Mouse (Mus musculus): ENCODE measurements around the gene Ifi27. TPM values are rescaled to one million over a fixed set of nuclear protein-coding genes. Genes with fewer than 3 reads are reported as not detected.
A peak's percentile ranks its signal among the peaks of the same experiment; 100 is the strongest.
"Not testable (repeated sequence)": the region's sequence is repeated elsewhere in the genome, so short reads cannot be mapped to it uniquely, and the experiment has no call there.

Gene Ifi27
- polyA plus RNA-seq, 1 experiment = 188 TPM

DNA sequence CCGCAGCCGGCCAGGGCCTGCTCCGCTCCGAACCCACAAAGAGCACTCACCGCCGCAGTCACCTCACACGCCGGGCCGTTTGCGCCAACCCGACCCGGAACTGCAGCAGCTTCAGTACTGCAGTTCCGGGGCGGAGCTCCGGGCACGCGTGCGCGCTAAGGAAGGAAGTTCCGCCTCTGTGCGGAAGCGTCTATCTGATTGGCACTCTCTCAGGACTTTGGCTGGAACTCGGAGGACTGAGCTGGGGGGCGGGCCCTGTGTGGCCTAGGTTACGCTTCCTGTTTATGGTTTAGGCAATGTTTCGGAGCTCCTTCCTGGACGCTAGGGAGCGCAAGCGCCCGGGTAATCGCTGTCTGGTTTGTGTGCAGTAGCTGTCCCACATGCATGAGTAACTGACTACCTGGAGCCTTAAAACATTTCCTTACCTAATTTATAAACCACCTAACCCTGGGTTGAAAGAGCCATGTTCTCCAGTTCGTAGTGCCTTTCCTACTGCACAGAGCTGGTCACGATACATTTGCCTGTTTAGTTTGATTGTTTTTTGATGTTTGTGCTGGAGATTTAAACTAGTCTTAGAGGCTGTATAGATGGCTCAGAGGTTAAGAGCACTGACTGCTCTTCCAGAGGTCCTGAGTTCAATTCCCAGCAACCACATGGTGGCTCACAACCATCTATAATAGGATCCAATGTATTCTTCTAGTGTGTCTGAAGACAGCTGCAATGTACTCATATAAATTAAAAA, 8.1 kb upstream of the Ifi27 start, which contains the start of gene Ddx24:
TSS of gene Ddx24 (minus strand) at position 102 of the 742 bp plus-strand sequence.
- Histone ChIP-seq H3K4me3 (ENCODE audit: extremely low read depth, insufficient read depth, insufficient read length) (peak within 1 kb of the TSS; percentile 95), H3K36me3 (ENCODE audit: control insufficient read depth, insufficient read depth, low read length) (peaks cover 12% of the 10 kb centered on the region; the same call in 1 of the 2 replicates), H3K4me1 (ENCODE audit: control insufficient read depth, insufficient read depth, insufficient read length) (peaks cover 8% of the 10 kb centered on the region), H3K27ac (ENCODE audit: insufficient read depth, low read length) (peak within 1 kb of the TSS; percentile 61; the same call in 1 of the 2 replicates), H3K27me3 (ENCODE audit: control insufficient read depth, insufficient read depth, low read length) (no peaks in the 10 kb centered on the region)
- under 1% methylated on average over 33 of the region's 33 CpGs for WGBS
- peak; percentile 83; the same call in 1 of the 2 replicates for TF ChIP-seq CTCF (IDR thresholded peaks at IDR 0.05; ENCODE audit: extremely low read depth, insufficient read depth, insufficient read length, insufficient replicate concordance)
- TF ChIP-seq POLR2A (IDR thresholded peaks at IDR 0.05; ENCODE audit: low read depth, low read length) = peak; percentile 88
- DNase-seq (ENCODE audit: low read depth in 1 of 2, low spot score in 2 of 2) = peak; percentile 98

DNA sequence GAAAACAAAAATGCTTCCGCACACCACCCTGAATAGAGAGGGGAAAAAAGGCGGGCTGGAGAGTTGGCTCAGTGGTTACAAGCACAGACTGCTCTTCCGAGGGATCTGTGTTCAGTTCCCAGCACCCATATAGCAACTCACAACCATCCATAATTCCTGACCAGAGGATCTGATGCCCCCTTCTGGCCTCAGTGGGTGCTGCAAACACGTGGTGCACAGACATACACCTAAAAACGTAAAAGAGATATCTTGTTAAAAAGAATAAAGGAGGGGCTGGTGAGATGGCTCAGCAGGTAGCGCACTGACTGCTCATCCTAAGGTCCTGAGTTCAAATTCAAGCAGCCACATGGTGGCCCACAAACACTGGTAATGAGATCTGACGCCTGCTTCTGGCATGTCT, 7.3 kb upstream of the Ifi27 start:
- TF ChIP-seq CTCF (IDR thresholded peaks at IDR 0.05; ENCODE audit: extremely low read depth, insufficient read depth, insufficient read length, insufficient replicate concordance) = no peak
- no peak for TF ChIP-seq POLR2A (IDR thresholded peaks at IDR 0.05; ENCODE audit: low read depth, low read length)
- H3K4me3 ChIP-seq (ENCODE audit: extremely low read depth, insufficient read depth, insufficient read length) = no peak overlapping the region
- 96% methylated on average over 7 of the region's 7 CpGs for WGBS
- DNase-seq (ENCODE audit: low read depth in 1 of 2, low spot score in 2 of 2) = no peak
- H3K36me3 ChIP-seq (ENCODE audit: control insufficient read depth, insufficient read depth, low read length) = peaks cover 11% of the 10 kb centered on the region; the same call in 1 of the 2 replicates
- H3K4me1 ChIP-seq (ENCODE audit: control insufficient read depth, insufficient read depth, insufficient read length) = peaks cover 8% of the 10 kb centered on the region
- no peaks in the 10 kb centered on the region for H3K27me3 ChIP-seq (ENCODE audit: control insufficient read depth, insufficient read depth, low read length)
- H3K27ac ChIP-seq (ENCODE audit: insufficient read depth, low read length) = no peak overlapping the region

DNA sequence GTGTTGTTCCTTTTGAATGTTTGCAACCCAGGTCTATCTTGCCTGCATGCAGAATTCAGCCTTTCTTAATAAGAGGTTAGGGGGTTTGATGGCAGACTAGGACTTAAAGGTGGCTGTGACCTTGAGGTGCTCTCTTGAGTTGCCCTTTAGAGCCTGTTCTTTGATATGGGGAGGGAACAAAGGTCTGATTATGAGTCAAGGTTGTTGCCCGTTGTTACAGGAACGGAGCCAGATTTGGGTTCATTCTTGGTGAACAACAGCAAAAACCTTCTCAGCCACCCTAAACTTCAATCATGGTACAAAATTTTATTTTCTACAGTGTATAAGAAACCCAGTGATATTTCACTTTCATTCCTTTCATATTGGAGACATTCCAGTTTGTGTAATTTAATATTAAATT, 581 bp upstream of the Ifi27 start:
- H3K4me1 ChIP-seq (ENCODE audit: control insufficient read depth, insufficient read depth, insufficient read length) = peaks cover 17% of the 10 kb centered on the region; the same call in 1 of the 2 replicates
- peak overlapping the region; percentile 48; the same call in 1 of the 2 replicates for H3K27ac ChIP-seq (ENCODE audit: insufficient read depth, low read length)
- no peak for DNase-seq (ENCODE audit: low read depth in 1 of 2, low spot score in 2 of 2)
- WGBS = 81% methylated on average over 2 of the region's 2 CpGs
- TF ChIP-seq CTCF (IDR thresholded peaks at IDR 0.05; ENCODE audit: extremely low read depth, insufficient read depth, insufficient read length, insufficient replicate concordance) (no peak), POLR2A (IDR thresholded peaks at IDR 0.05; ENCODE audit: low read depth, low read length) (no peak)
- H3K27me3 ChIP-seq (ENCODE audit: control insufficient read depth, insufficient read depth, low read length) = no peaks in the 10 kb centered on the region
- H3K4me3 ChIP-seq (ENCODE audit: extremely low read depth, insufficient read depth, insufficient read length) = no peak overlapping the region
- peaks cover 4% of the 10 kb centered on the region for H3K36me3 ChIP-seq (ENCODE audit: control insufficient read depth, insufficient read depth, low read length)

DNA sequence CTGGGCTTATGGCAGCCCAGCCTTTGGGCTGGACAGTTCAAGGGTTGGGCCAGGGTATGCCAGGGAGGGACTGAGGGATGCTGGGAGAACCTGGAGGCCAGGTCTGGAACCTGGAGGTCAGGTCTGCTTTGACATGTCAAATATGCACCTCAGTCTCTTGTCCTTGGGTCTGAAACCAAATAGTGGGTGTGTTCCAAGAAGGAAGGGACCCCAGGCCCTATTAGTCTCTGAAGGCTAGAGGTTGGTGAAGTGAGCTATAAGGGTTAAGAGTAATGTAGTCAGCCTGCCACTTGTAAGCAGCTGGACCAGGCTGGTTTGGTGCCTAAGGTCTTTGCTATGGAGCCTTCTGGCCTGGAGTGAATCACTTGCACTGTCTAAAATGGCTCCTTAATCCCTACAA, 850 bp downstream of the Ifi27 start:
- peaks cover 13% of the 10 kb centered on the region for H3K36me3 ChIP-seq (ENCODE audit: control insufficient read depth, insufficient read depth, low read length)
- peaks cover 17% of the 10 kb centered on the region; the same call in 1 of the 2 replicates for H3K4me1 ChIP-seq (ENCODE audit: control insufficient read depth, insufficient read depth, insufficient read length)
- peak overlapping the region; percentile 95 for H3K27ac ChIP-seq (ENCODE audit: insufficient read depth, low read length)
- peak overlapping the region; percentile 50 for H3K4me3 ChIP-seq (ENCODE audit: extremely low read depth, insufficient read depth, insufficient read length)
- TF ChIP-seq CTCF (IDR thresholded peaks at IDR 0.05; ENCODE audit: extremely low read depth, insufficient read depth, insufficient read length, insufficient replicate concordance) (no peak), POLR2A (IDR thresholded peaks at IDR 0.05; ENCODE audit: low read depth, low read length) (no peak)
- DNase-seq (ENCODE audit: low read depth in 1 of 2, low spot score in 2 of 2) = no peak
- no peaks in the 10 kb centered on the region for H3K27me3 ChIP-seq (ENCODE audit: control insufficient read depth, insufficient read depth, low read length)

DNA sequence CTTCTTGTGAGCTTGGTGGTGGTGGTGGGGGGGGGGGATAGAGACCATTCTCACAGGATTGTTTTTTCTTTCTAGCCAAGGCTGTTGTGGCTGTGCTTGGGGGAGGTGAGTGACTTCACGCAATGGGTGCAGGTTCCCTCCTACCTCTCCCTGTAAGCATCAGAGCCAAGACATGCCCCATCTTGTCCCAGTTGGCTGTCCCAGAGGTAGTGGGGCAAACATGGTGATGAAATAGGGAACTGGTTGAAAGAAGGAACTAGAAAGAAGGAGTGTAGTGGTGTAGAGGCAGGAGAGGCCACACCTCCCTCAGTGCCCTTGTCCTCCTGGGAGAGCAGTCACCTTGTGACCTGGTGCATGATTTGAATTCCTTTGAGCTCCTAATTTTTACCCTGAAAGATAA, 3.6 kb downstream of the Ifi27 start:
- no peak for DNase-seq (ENCODE audit: low read depth in 1 of 2, low spot score in 2 of 2)
- Histone ChIP-seq H3K27me3 (ENCODE audit: control insufficient read depth, insufficient read depth, low read length) (no peaks in the 10 kb centered on the region), H3K27ac (ENCODE audit: insufficient read depth, low read length) (0 out of 2 replicates have a peak overlapping the region, but pooled peaks have one; percentile 7), H3K36me3 (ENCODE audit: control insufficient read depth, insufficient read depth, low read length) (peaks cover 25% of the 10 kb centered on the region), H3K4me3 (ENCODE audit: extremely low read depth, insufficient read depth, insufficient read length) (no peak overlapping the region), H3K4me1 (ENCODE audit: control insufficient read depth, insufficient read depth, insufficient read length) (peaks cover 19% of the 10 kb centered on the region; the same call in 1 of the 2 replicates)
- 93% methylated on average over 1 of the region's 1 CpGs for WGBS
- no peak for TF ChIP-seq POLR2A (IDR thresholded peaks at IDR 0.05; ENCODE audit: low read depth, low read length)
- TF ChIP-seq CTCF (IDR thresholded peaks at IDR 0.05; ENCODE audit: extremely low read depth, insufficient read depth, insufficient read length, insufficient replicate concordance) = no peak

DNA sequence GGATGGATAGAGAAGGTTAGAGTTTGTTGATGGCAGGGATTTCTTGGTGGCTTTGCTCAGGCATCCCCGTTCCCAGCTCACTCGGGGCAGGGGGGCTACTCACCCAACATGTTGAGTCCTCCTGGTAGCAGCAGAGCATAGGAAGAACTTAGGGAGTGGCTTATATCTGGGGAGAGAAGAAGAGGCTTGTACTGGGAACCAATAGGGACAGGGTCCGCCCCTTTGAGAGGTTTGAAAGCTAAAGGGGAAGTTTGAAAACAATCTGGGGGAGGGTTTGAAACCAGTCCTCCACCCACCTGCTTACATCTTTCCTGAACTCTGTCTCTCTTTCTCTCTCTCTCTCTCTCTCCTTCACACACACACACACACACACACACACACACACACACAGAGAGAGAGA, 9.5 kb downstream of the Ifi27 start, which contains the start of gene Ifi27l2a:
TSS of gene Ifi27l2a (minus strand) at position 157 of the 400 bp plus-strand sequence.
- peak within 1 kb of the TSS; percentile 79 for H3K27ac ChIP-seq (ENCODE audit: insufficient read depth, low read length)
- peak; percentile 36 to 60 for DNase-seq (ENCODE audit: low read depth in 1 of 2, low spot score in 2 of 2)
- TF ChIP-seq POLR2A (IDR thresholded peaks at IDR 0.05; ENCODE audit: low read depth, low read length) (peak; percentile 34), CTCF (IDR thresholded peaks at IDR 0.05; ENCODE audit: extremely low read depth, insufficient read depth, insufficient read length, insufficient replicate concordance) (no peak)

DNA sequence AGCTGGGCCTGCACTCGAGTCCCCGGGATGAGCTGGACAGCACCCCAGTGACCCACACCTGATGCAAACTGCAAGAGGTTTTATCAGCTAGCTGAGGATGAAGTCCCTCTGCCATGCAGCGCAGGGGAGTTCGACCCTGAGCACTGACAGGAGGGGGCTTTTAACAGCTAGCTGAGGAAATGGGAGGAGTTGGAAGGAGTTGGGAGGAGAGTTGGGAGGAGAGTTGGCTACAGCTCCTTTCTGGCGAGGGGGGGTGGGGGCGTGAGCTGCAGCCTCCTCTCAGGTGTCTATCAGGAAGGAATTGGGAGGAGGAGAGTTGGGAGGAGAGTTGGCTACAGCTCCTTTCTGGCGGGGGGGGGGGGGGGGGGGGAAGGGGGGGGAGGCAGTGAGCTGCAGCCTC, 10.2 kb downstream of the Ifi27 start:
- not testable (repeated sequence) for H3K27me3 ChIP-seq (ENCODE audit: control insufficient read depth, insufficient read depth, low read length); H3K27ac ChIP-seq (ENCODE audit: insufficient read depth, low read length); DNase-seq (ENCODE audit: low read depth in 1 of 2, low spot score in 2 of 2); H3K4me3 ChIP-seq (ENCODE audit: extremely low read depth, insufficient read depth, insufficient read length); H3K4me1 ChIP-seq (ENCODE audit: control insufficient read depth, insufficient read depth, insufficient read length)
- H3K36me3 ChIP-seq (ENCODE audit: control insufficient read depth, insufficient read depth, low read length) = peaks cover 16% of the 10 kb centered on the region
- WGBS = 71% methylated on average over 6 of the region's 7 CpGs

More for the DNA sequence above, 9.5 kb downstream of the Ifi27 start, which contains the start of gene Ifi27l2a:
- Histone ChIP-seq H3K27me3 (ENCODE audit: control insufficient read depth, insufficient read depth, low read length) (no peaks in the 10 kb centered on the region), H3K36me3 (ENCODE audit: control insufficient read depth, insufficient read depth, low read length) (peaks cover 21% of the 10 kb centered on the region), H3K4me1 (ENCODE audit: control insufficient read depth, insufficient read depth, insufficient read length) (peaks cover 2% of the 10 kb centered on the region; the same call in 1 of the 2 replicates), H3K4me3 (ENCODE audit: extremely low read depth, insufficient read depth, insufficient read length) (peak within 1 kb of the TSS; percentile 85)
- WGBS = 14% methylated on average over 3 of the region's 3 CpGs

Data from spleen, adult 2 months (tissue).